Mouse (Mus musculus) adrenal gland, postnatal 4 days (tissue): ENCODE measurements at regions not wholly inside any gene's neighbourhood (a gene's known extent, or its start where the extent isn't known, plus 50 kb on each side); places are given as distances from the start of the nearest gene placed in this dataset.

Experiments used
- DNase-seq, 2 experiments: peaks; one replicate each; pipeline ENCODE4 v3.0.0; 2021 to 2022; ENCODE audit warnings: low spot score in 2 of 2, mixed read lengths in 2 of 2

DNA sequence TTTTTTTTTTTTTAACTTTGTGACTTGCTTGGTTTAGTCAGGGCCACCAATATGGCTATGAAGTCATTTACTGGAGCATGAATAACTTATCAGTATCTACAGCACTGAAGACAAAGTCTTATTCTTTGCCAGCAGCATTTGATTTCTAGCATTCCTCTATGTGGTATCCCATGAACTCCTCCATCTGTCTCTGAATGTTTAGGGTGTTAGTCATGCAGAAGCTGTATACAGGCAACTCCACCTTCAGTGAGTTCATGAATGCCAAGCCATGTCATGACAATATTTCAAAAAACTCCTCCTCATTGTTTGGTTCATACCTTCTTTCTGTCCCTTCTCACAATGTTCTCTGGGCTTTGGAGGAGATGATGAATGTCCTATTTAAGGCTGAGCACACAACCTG lies 1438.4 kb upstream of the A1bg start:
- no peak for DNase-seq

DNA sequence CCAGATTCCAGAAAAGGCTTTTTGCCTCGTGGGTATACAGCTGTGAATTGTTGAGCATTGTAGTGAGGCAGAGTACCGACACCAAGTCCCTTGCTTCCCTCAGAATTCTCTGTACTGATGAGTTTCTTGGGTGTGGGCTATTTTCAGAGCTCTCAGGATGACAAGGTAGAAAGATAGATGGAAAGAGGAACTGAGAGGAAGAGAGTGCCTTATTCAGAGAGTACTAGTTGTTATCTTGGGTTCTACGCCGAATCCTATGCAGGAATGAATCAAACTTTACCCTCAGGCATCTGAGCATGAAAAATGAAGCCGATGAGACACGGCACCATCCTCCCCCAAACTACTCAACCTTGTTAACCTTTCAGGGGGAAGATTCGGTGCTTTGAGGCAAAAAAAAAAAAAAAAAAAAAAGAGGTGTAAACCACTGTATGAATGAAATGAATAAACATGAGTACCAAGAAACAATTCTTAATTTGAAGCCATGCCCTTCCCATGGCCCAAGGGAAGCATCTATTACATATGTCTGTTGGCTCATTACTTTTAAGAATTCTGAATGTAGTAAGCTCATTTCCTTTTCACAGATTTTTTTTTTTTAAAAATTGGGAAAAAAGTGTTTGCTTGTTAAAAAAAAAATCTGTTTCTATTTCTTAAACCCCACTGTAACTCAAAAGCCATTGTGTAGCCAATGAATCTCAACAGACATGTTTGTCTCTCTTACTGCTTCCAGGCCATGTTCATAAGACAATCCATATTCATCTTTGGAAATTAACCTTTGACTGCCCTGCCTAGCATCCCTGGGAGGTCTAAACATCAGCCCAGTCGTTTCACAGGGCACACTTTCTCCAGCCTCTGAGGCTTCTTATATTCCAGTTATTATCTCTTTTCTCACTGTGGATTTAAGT lies 1435.8 kb upstream of the A1bg start:
- no peak for DNase-seq

DNA sequence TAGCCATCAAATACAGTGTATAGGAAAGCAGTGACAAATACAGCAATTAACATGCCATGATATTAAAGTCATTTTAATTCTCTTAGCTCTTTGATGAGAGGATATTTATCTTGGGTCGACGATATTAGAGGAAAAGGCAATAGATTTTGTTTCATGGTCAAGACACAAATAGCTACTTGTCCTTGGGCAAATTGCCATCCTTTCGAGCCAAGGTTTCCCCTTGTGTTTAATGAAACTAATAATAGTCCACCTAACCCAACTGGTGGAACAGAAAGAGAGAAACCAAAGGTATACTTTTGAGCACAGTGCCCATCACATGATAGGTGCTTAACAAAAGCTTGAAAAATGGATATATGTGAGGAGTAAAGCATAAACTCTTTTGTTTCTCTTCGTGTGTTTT lies 1431.0 kb upstream of the A1bg start:
- DNase-seq, result no peak

DNA sequence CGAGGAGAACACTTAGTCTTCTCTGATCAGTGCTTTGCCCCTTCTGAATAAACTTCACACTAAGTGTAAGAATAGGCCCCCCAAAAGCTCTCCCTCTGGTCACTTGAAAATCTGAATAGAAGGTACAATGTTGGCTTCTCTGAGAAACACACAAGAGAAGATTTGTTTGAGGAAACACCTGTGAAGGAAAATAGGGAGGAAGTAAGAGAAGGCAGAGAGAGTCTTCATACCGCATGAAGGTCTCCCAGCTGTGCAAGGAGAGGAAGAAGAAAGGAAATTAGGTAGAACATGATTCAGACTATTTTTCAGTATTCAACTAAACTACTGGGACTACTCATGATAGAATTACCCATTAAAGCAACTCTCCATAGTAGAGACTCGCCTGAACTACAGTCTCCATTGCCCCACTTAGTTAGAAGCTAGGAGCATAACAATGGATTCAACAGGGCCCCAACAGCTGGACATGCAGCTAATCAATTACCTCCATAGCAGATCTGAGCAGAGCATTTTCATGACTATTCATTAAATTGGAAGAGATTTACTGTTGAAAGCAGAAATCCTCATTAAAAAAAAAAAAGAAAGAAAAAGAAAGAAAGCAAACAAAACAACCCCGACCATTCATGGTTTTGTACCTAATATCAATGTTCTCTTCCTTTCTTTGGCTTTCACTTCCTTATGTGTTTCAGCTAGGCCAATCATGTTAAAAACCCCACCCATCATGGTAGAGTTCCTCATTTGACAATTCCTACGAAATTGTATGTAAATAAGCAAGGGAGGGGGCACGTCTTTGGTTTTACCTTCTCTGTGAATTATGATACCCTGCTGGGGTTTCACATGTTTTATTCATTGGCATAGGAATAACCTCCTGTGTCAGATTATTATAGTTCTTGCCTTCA lies 1428.3 kb upstream of the A1bg start:
- DNase-seq, result no peak

DNA sequence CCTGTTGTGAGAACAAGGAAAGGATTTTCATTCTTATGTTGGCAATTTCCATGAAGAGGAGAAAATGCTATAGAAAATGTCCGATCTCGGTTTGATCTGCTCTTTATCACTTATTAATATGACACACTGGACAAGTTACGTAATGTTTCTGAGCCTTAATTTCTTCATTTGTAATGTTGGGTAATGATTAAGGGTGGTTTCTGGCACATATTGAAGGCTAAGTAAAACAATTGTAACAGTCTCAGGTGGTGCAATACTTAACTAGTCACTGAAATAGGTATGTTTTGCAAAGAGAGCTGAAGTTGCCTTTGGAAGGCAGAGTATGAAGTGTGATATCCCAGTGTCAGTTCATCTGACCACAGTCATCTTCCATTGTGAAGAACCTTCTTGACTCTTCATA lies 1427.2 kb upstream of the A1bg start:
- no peak for DNase-seq

DNA sequence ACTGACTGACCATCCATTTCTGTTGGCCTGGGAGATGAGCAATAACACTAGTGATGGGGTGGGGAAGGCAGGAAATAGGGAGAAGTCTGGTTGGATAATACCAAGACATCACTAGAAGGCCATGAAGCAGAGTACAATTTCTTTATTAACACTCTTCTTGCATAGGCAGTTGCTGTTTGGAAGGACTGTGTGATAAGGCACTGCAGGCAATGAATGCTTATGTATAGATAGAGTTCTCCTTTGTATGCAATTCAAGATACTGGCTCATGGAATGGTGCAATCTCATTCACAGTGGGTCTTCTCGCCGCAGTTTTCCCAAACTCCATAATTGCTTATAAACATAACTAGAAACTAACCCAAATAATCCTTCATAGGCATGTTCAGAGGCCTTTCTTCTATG lies 1426.1 kb upstream of the A1bg start:
- DNase-seq, result no peak

DNA sequence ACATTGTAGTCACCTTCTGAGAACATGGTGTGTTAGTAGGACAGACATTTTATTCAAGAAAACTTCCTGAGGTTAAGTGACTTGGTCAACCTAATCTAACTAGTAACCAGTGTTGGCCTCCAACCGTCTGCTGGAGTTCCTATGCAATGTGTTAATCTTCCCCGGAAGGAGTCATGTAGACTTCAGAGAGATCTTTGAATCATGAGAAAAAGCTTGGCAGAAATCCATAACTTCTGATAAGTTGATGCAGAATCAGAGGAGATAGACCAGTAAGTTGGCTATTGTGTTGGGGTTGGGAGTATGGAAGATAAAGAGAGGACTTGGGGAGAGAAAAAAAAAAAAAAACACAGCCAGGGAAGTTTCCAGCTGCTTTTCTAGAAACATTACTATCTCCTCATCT lies 1424.9 kb upstream of the A1bg start:
- DNase-seq, result no peak

DNA sequence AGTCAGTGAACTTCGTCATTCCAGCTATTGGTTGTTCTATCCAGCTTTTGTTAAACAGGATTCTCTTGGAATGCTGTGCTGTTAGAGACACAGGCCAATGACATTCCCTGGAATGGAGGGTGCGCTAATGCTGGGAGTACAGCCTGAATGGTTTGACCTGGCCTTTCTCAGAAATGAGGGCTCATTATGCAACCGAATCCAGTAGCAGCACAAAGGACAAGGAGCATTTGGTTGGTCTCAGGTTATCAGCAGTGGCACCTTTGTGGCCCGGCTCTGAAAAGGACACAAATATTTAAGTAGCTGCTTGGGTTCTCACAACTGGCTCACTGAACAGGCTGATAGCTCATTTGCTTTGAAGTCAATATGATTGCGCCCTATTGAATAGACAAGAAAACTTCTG lies 1423.1 kb upstream of the A1bg start:
- no peak for DNase-seq

DNA sequence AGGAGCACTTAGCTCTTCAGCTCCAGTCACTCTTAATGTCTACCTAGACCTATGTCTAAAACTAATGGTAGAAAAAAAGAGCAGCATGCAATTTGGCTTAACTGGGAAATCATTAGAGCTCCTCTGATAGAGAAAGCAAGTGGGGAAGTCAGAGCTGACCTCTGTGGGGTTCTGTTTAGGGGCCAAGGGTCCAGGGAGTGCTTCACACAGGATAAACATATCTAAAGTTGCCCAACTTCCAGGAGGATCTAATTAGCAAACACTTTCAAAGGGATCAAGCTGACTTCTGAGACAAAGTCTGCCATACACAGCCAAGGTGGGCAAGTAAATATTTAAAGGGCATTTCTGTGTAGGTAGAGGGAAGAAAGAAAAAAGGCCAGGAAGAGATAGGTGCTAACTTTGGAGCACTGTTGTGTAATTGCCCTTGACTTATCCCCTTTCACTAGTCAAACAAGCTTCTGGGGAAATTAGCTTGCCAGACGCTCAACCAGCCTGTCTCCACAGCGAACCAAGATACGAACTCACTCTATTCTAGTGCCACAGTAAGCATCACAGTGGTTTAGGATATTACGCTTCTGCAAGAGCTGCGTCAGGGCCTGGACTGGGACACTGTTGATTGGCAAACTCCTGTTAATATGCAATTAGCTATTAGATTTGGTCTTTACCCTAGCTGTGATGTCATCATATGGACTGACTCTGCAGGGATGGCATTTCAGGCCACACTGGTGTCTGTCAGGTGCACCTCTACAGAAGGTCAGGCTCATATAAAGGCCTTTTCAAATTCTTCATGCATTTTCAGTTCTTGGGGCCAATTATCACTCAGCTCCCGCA lies 1413.9 kb upstream of the A1bg start:
- no peak for DNase-seq

DNA sequence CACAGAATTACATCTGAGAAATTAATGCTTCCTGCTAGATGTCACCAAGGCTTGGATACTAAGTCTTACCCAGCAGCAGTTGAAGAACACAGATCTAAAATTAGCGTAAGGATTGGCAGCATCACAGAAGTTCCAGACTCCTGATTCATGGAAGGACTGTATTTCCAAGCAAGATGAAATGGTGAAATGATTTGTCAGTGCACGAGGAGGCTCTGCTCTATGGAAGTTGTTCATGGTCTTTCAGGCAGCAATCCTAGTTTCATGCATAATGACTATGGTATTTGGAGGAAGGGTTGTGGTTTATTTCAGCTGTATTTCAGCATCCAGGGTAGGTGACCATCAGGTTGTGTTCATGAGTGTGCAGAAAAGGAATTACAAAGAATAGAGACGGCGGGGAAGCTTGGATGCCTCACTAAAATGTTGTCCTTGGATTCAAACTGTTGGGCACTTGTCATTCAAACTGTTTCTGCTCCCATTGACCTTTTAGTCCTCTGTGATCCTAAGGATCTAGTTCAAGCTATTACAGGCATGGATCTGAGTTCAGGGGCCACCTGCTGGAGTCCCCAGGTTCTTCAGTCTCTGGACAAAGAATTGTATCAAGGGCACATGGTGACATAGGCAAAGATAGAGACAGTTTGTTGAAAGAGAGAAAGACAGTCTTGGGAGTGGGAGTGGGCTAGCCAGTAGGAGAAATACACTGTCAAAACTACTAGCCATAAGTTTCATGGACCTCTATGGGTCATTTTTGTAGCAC lies 1411.6 kb upstream of the A1bg start:
- no peak for DNase-seq

DNA sequence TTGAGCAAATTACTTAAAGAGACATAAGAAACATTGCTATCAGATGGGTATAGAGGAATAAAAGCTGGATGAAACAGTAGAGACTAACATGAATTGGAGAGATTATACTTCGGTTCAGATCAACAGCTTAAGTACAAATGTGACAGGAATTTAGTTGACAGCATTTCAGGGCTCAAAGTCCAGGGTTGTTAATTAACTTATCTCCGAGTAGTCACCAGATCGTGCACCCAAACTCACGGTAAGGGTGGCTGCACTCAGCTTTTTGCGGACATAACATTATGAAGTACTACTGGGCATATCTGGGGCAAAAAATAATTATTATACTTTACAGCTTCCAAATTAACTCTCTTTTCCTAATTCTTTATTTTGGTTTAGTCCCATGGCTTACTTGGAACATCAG lies 1409.3 kb upstream of the A1bg start:
- no peak for DNase-seq

DNA sequence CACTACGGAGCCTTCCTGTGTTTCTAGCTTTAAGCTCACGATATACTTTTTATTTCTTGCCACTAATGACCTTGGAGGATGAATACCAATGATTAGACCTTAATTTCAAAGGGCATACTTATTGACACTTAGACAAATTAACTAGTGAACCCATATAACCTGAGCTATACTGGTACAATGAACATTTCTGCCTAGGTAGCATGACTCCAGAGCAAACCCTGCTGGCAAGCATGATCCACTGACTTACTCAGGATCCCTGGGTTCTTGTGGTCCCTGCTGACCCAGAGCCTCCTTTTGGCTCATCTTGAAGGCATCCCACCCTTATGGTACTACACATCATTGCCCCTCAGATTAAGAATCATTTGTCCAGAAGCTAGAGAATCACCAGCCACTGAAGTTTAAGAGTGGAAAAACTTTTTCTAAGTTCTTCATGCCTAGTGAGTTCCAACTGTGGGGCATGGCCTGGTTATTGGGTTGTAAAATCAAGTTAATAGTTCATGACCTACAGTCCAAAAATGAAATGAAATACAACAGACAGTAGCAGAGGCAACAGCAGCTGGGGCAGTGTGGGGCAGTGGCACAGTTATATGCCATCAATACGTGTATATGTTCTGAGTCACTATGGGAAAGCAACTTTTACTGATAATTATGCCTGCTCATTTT lies 1408.5 kb upstream of the A1bg start:
- DNase-seq, result no peak

DNA sequence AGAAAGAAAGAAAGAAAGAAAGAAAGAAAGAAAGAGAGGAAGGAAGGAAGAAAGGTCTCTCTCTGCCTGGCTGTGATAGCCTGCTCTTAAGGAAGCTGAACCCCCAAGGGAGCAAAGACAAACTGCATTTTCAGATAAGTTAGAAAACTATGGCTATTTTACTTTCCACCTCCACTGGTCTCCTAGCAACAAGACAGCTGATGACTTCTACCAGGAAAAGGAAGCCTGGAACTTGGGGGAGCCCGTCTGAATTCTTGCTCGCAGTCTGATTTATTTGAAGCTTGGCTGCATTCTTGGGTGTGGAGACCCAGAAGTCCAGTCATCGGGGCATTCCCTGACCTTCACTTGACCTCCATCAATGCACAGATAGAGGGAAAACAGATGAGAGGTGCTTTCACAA lies 1406.1 kb upstream of the A1bg start:
- no peak for DNase-seq

DNA sequence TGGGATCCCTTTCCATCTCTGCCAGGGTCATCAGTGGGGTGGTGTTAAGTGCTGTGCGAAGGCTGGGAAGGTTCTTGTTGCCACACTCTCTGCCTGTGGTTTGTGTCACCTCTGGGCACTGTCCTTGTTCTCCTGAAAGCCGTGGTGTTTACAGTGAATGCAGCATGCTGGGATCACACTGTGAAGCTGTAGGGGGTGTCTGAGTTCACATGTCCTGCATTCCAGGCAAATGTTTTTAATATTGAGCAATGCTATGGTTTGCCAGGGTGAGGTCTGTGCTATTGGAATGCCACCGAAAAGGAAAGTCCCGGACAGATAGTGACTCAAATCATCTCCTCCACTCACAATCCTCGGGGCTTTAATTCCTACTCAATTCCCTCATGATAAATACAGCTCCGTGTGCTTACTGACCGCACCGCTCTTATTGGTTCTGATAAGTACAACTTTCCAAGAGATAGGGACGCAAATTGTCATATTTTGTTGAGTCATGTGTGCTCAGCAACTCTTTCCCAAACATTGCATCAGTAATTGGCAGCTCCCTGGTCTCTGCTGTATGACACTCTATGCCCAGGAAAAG lies 1405.6 kb upstream of the A1bg start:
- peak in 1 of 2 experiments; percentile 11 for DNase-seq

DNA sequence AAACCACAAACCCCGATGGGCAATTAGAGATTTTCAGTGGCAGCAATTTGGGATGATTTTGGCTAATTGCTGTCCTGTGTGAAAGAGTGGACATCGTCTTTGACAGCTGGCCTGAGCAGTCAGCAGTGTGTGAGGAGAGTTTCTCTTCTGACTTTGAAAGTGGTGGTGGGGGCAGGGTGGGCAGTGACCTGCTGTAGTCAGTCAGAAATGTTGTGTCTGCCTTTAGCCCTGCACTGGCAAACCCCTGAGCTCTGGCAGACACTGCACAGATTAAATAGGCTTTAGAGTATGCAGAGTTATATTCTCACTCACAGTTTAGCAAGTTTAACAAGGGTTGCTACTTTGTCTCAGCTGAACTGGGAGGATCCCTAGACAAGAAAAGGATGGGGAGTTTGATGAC lies 1404.7 kb upstream of the A1bg start:
- no peak for DNase-seq

DNA sequence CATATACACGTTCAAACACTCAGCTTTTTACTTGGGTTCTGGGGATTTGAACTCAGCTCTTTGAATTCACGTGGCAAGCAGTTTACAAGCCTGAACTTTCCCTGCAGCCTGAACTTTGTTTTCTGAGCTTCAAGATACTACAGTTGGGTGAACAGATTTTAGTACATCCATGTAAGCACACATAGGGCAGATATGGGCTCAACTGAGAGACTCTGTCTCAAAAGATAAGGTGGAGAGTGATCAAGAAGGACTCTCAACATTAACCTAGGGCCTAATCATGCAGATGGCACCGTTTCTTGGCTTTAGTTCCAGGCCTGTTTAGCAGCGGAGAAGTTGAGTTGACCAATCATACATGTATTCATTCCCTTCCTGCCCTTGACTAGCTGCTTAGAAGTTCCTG lies 1403.7 kb upstream of the A1bg start:
- no peak for DNase-seq

DNA sequence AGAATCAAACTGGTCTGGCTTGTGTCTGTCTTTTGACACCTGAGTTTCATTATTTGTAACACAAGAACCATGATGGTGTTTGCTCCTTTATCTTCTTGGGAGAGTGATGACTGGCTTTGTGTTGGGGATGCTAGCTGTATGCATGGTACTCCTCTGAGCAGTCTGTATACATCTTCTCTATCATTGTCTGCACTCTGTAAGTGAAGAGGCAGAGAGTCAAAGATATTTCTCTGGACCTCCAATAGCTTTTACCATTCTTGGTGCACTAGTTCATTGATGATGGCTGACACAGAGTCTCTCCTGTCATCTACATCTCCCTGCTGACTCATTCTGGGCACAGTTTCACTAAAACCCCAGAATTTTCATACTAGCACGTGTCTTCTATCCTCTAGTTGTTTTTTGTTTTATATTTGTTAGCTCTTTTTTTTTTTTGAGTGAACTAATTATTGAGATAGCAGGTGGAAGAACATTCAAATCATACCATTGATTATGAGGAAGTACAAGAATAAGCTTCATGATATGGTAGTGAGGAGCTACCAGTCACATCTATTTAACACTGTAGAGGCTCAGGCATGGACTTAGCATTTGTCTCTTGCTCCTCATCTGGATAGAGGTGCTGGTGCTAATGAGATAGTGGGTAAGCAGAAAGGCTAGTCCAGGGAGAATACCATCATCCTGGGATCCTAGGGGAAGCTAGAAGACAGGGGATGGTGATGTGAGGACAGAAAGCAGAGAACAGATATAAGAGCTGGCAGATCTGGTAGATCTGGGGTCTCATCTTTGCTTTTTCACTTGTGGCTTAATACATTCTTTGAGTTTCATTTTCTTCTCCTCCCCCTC lies 1402.9 kb upstream of the A1bg start:
- DNase-seq, result no peak

DNA sequence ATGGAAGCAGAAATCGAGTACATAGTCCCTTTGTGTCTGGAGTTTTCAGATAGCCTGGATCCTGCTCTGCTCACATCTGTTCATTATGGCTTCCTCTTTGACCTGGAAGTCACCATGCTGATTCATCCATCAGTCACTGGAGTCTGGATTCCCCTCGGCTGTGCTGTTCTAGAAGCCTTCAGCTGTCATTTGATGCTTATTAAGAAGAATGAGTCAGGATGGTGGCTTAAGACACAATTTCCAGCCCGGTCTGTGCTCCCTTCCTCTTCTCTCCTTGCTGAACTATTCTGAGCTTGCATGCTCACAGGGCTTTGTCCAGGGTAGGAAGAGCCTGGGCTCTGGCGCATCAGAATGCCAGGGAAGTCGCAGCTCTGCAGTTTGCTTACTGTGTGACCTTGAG lies 1398.2 kb upstream of the A1bg start:
- no peak for DNase-seq

DNA sequence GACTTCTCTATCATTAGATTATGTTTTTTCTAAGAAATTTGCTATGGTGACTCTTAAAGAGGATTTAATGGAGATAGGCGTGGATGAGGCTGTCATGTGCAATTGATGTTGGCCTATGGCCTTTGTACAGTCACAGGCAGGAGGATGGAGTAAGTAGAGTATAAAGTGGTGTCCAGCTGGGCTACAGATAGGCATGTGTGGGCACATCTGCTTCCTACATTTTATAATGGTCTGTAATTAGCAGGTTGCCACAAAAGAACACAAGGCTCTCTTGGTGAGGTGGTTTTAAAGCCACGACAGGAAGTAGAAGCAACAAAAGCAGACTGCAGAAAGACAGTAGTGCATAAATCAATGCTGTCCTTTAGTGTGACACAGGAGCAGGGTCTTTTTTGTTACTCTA lies 1391.6 kb upstream of the A1bg start:
- DNase-seq, result no peak
